Mouse (Mus musculus) Patski (cell line): Measurements from ENCODE around the gene Acaca. TPM values are rescaled to one million over a fixed set of nuclear protein-coding genes. Genes with fewer than 3 reads are reported as not detected.
"Not testable (repeated sequence)": the region's sequence is repeated elsewhere in the genome, so short reads cannot be mapped to it uniquely, and the experiment has no call there.

Source experiments
- ATAC-seq: fragments of 100-300 bp; one replicate; pipeline ENCODE4 v1.8.0; 2021
- CTCF ChIA-PET: fragments of 350-600 bp; sonication (Branson Sonifier 250); formaldehyde crosslinking; loops from one replicate; lab custom pipeline; 2022; ENCODE audit warnings: inconsistent platforms; lab: Charles Lee
- POLR2A ChIA-PET: fragments of 350-600 bp; sonication (Branson Sonifier 250); formaldehyde crosslinking; loops from one replicate; lab custom pipeline; 2022; ENCODE audit warnings: antibody characterized with exemption, inconsistent platforms; lab: Charles Lee
- DNase-seq: peaks from one replicate; pipeline ENCODE4 v3.0.0-alpha.2; 2011; ENCODE audit warnings: low read depth, low spot score
- H3K27me3 ChIP-seq: fragments of 371-371 bp; one replicate; pipeline ENCODE4 v1.5.1; 2021
- CTCF ChIP-seq: fragments of 100-300 bp; IDR thresholded peaks from one replicate; pipeline ENCODE4 v1.5.1; 2021
- in situ Hi-C: fragments of 300-500 bp; cut with MboI; formaldehyde crosslinking; loops from 3 replicates; pipeline ENCODE4 v1.11.1; 2018; ENCODE audit warnings: low pct_unique_long_range_greater_than_20kb, mixed read lengths
- polyA plus RNA-seq: library from polyadenylated mRNA; unstranded; gene quantifications from one replicate; pipeline ENCODE4 v1.2.3, GENCODE M21; 2021

Gene Acaca
- polyA plus RNA-seq, 1 experiment from 2014 or later, result 29.4 TPM

DNA sequence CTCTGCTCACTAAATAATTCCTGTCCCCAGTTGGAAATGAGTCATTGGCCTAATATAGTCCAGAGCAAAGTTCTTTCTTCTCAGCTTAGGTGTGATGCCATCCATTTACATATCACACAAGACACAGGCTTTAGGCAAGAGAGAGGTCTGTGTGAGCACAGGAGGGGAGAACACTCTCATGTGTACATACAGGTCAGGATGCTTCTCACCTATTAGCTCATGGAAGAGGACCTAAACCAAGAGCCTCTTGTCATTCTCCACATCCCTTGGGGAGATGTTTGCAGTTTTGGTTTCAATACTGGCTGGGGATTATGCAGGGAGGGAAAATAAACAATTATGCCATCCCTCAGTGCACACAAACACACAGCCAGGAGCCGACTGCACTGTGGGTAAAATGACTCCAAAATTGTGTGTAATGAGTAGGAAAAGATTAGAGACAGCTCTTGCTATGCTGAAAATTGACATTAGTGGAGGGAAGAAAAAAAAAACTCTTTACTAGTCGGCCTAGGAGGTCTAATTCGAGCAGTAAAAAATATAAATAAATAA, 246.6 kb downstream of the Acaca start:
- no peak for DNase-seq
- no peak for TF ChIP-seq CTCF
- H3K27me3 ChIP-seq, result no peaks in the 10 kb centered on the region
- ChIA-PET POLR2A (interaction anchor here (1.1 to 1.6 kb wide), 2 partner anchors 14 to 20 kb away, joined by 3 read pairs; no protein-coding TSS in a partner anchor), CTCF (interaction anchor here (0.6 to 1.3 kb wide), 3 partner anchors 30 to 422 kb away, joined by 3 to 4 read pairs (median 3); no protein-coding TSS in a partner anchor)
- ATAC-seq, result no peak
- in situ Hi-C loops, result no loop called here

DNA sequence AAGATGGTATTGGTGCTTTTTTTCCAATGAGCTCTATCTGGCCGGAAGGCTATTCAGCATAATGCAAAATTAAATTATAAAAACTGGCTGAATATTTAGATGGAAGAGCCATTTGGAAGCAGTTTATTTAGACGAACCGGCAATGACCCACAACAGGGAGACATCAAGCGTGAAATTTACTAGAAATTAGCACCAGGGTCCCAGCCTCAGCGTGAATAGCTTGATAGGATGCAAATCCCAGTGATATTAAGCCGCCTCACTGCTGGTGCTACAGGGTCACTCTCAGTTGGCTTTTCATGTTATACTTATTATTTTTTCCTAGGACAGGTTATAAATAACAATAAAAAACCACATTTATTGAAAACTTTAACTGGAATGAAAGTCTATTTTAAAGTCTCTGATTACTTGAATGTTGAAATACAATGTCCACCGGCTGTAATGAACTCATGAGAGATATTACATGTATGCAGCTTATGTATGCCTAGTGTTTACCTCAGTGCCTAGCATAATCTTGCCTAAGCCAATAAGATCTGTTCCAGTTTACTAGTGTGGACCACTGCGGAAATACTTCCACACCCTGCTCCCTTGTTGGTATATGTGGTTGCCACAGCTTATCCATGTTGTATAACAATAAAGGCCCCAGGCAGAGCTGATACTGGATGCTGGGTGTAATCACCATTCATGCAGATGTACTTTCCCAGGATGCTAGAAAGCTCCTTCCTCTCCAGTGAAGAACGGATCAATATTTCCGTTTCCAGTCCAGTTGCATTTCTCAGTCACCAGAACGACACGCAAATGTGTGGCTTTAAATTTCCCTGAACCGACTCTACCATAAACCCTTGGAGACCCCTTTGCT, 247.3 kb downstream of the Acaca start:
- no peaks in the 10 kb centered on the region for H3K27me3 ChIP-seq
- no peak for TF ChIP-seq CTCF
- POLR2A ChIA-PET, result interaction anchor here (1.1 to 1.6 kb wide), 2 partner anchors 14 to 19 kb away, joined by 3 read pairs; no protein-coding TSS in a partner anchor
- ATAC-seq, result no peak
- in situ Hi-C loops, result no loop called here
- DNase-seq, result no peak
- CTCF ChIA-PET, result interaction anchor here (1.3 kb wide), 1 partner anchor 88 kb away, joined by 4 read pairs; no protein-coding TSS in a partner anchor

DNA sequence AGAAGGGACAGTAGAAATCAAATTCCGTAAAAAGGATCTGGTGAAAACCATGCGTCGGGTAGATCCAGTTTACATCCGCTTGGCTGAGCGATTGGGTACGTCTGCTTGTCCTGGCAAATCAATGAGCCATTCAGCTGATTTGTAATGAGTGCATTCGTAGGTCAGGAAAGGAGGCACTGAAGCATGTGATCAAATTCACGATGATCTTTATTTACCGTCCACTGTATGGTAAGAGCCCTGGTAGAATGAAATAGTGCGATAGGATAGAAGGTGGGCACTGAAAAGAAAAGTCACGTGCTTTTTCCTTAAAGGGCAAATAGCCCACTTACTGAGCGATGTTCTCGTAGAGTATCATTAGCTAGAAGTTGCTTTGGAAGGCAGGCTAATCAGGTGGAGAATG, 253.0 kb downstream of the Acaca start:
- ATAC-seq, result no peak
- CTCF ChIA-PET, result no interaction called here
- no peak for DNase-seq
- no peaks in the 10 kb centered on the region for H3K27me3 ChIP-seq
- in situ Hi-C loops, result no loop called here
- POLR2A ChIA-PET, result no interaction called here
- no peak for TF ChIP-seq CTCF

DNA sequence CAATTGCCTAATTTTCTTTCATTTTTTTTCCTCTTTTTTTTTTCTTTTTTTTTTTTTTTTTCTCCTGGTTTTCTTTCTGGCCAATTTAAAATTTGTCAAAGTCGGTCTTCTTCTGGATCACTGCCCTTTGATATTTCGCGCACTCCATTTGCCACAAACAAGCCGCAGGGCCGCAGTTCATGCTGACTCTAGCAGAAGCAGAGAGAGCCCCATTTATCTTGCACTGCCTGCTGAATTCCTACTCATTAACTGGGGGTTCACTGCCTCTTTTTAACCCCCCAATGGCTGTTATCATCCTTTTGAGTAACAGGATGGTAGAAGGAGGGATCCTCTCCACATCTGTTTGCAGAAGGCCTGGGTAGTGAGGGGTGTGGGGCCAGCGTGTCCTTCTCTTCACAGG, 254.4 kb downstream of the Acaca start:
- TF ChIP-seq CTCF, result no peak
- ChIA-PET CTCF (no interaction called here), POLR2A (no interaction called here)
- in situ Hi-C loops, result no loop called here
- H3K27me3 ChIP-seq, result no peaks in the 10 kb centered on the region
- DNase-seq (no peak), ATAC-seq (no peak)

DNA sequence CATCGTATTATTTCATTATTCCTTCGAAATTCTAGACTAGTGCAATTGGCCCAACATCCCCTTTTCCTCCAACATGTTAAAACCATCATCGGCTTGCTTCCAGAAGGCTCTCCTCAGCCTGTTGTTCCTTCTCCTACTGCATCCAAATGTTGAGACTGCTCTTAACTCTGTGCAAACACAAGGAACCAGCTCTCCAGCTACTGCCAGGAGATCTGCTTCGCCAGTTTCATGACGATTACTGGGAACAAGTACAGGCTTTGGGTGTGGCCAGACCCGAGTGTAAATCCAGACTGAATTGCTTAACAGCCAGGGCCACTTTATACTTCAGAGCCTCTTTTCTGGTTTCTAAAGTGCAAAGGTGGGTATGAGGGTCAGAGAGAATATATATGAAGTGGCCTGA, 259.9 kb downstream of the Acaca start:
- ATAC-seq, result no peak
- POLR2A ChIA-PET, result no interaction called here
- no peaks in the 10 kb centered on the region for H3K27me3 ChIP-seq
- in situ Hi-C loops, result no loop called here
- DNase-seq, result no peak
- CTCF ChIA-PET, result interaction anchor here (1.0 kb wide), 1 partner anchor 11 kb away, joined by 3 read pairs; no protein-coding TSS in a partner anchor
- no peak for TF ChIP-seq CTCF

DNA sequence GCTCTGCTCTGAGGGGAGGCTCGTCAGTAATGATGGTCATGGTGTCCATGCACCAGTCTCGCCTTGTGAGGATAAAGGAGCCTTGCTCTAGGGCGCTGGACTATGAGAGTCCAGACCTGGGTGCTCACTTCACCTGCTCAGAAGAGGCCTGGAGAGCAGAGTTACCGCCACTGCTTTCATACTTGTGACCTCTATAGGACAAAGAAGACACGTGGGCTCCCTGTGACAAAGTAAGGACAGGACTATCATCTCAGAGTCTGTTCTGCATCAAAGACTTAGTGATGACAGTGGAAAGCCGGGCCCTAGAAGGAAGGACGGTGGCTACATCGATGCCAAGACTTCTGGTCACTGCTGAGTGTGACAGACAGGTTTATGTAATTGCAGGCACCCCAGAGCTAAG, 261.7 kb downstream of the Acaca start:
- ATAC-seq, result no peak
- ChIA-PET POLR2A (no interaction called here), CTCF (no interaction called here)
- no peak for TF ChIP-seq CTCF
- no peak for DNase-seq
- in situ Hi-C loops, result no loop called here
- H3K27me3 ChIP-seq, result no peaks in the 10 kb centered on the region

DNA sequence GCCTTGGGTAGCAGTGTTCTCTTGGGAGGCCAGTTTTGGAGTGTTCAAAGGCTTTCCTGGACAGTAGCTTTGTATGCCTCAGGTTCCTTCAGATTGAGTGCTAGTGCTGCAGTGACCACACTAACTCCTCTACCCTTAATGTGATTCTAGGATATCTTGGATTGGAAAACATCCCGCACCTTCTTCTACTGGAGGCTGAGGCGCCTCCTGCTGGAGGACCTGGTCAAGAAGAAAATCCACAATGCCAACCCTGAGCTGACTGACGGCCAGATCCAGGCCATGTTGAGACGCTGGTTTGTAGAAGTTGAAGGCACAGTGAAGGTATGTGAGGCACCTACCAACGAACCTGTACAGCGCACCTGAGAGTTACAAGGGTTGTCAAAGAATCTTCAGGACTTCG, 262.6 kb downstream of the Acaca start:
- peak; percentile 19 for TF ChIP-seq CTCF
- CTCF ChIA-PET, result interaction anchor here (1.3 kb wide), 1 partner anchor 422 kb away, joined by 3 read pairs; no protein-coding TSS in a partner anchor
- ATAC-seq, in situ Hi-C loops, POLR2A ChIA-PET, H3K27me3 ChIP-seq, DNase-seq: not testable (repeated sequence)

DNA sequence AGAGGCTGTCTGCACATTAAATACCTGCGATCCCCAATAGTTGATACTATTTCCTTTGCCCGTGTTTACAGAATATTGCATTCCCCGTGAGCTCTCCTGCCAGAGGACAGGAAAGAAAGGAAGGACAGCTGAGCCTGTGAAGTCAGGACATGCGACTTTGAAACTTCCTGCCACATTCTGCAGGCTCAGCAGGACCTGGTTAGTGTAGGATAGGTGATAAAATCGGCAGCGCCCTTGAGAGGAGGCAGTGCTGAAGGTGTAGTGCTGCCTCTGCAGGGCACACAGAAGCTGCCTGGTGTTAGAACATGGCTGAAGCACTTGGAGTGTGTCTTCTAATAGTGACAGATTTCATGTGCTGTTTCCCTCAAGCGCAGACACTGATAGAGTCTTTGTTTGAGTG, 264.1 kb downstream of the Acaca start:
- no peaks in the 10 kb centered on the region for H3K27me3 ChIP-seq
- in situ Hi-C loops, result no loop called here
- ChIA-PET POLR2A (interaction anchor here (0.6 kb wide), 1 partner anchor 30 kb away, joined by 3 read pairs; no protein-coding TSS in a partner anchor), CTCF (interaction anchor here (0.9 kb wide), 1 partner anchor 20 kb away, joined by 3 read pairs; no protein-coding TSS in a partner anchor)
- no peak for TF ChIP-seq CTCF
- DNase-seq, result no peak
- no peak for ATAC-seq

DNA sequence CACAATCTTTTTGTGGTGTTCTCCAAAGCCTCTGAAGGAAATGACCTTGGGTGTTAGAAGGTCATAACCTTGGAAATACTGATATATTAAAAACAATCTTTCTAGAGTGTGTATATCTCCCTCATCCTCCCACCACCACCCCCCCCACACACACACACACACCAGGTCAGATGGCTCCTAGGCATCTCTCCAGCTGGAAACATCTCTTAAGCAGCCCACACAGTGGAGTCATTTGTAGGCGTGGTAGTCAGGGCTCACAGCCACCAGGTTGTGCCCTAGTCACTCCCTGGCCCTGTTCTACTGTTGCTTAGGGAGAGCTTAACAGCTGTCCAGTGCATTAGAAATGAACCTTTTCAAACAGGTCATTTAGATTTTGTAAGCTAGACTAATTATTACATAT, 265.5 kb downstream of the Acaca start:
- POLR2A ChIA-PET, result no interaction called here
- CTCF ChIA-PET, result interaction anchor here (0.8 kb wide), 1 partner anchor 31 kb away, joined by 3 read pairs; no protein-coding TSS in a partner anchor
- DNase-seq (no peak), ATAC-seq (no peak)
- no peaks in the 10 kb centered on the region for H3K27me3 ChIP-seq
- no peak for TF ChIP-seq CTCF
- in situ Hi-C loops, result no loop called here

DNA sequence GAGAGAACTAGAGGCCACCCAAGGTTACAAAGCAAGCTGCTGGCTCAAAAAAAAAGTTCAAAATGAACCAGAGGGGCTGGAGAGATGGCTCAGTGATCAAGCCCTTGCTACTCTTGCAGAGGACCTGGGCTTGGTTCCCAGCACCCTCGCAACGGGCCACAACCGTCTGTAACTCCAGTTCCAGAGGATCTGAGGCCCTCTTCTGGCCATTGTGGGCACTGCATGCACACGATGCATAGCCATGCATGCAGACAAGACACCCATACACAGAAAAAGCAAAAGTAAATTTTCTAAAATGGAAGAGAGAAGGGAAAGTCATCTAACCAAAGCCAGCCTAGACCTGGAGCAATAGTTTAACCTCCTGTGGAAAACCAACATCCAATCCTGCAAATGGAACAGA, 277.3 kb downstream of the Acaca start:
- TF ChIP-seq CTCF, result no peak
- no peak for ATAC-seq
- in situ Hi-C loops, result no loop called here
- no peak for DNase-seq
- H3K27me3 ChIP-seq, result no peaks in the 10 kb centered on the region
- CTCF ChIA-PET, result interaction anchor here (0.8 kb wide), 1 partner anchor 31 kb away, joined by 3 read pairs; no protein-coding TSS in a partner anchor
- POLR2A ChIA-PET, result no interaction called here
